Mouse (Mus musculus): ENCODE measurements around the gene Rlbp1.

Gene Rlbp1

DNA sequence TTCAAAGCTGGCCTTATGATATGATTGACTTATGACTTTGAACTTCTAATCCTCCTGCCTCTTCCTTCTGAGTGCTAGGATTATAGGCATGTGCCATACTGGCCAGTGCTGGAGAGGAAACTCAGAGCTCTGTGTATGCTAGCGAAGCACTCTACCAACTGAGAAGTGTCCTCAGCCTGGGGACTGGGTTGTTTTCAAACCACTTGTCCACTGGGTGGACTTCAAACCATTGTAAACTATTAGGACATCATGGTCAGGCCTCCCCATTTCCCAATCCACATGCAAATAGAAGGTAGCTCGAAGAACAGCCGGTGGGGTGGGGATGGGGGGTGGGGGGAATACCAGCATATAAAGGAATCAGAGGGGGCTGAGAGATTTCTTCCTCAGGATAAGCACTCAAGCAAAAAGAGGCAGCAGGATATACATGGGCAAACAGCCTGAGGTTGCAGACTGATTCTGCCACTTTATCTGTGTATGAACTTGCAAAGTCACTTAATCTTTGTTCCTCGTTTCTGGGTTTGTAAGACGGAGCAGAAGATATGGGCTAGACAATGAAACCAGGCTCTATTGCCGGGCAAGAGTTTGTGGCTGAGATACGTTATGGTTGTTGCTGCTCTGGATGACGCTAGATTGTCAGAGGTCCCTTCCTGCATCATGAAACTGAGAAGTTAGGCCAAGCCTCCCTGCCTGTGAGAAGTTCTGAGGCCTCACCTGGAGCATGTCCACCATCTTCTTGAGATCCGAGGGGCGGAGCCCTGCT is 10.2 kb downstream of the Rlbp1 start:
- no peak for DNase-seq (ENCODE audit: low read depth, low spot score)

DNA sequence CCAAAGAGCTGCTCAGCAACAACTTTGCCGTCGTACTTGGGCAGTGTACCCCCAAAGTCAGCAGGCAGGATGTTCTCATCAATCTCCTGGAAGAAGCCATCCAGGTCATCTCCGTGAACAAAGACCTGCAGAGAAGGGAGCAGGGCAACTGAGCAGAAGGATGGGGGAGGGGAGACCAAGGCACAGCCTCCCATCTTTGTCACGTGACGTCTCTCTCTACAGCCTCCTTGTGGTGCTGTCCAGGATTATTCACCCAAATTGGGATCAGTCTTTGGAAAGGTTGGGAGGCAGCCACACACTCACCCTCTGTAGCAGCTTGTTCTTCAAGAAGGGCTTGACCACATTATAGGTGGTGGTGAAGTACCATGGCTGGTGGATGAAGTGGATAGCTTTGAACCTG is 11.3 kb downstream of the Rlbp1 start:
- peak; percentile 84 for DNase-seq (ENCODE audit: low read depth, low spot score)

- no peak for DNase-seq (ENCODE audit: low read depth, low spot score)
Observed at GRCm38 (mm10) chr7:79374017-79374416, 12.8 kb downstream of the Rlbp1 start.

GRCm38 (mm10) chr7:79371321-79371879 is 15.4 kb downstream of the Rlbp1 start:
- DNase-seq (ENCODE audit: low read depth, low spot score), result peak; percentile 87

DNA sequence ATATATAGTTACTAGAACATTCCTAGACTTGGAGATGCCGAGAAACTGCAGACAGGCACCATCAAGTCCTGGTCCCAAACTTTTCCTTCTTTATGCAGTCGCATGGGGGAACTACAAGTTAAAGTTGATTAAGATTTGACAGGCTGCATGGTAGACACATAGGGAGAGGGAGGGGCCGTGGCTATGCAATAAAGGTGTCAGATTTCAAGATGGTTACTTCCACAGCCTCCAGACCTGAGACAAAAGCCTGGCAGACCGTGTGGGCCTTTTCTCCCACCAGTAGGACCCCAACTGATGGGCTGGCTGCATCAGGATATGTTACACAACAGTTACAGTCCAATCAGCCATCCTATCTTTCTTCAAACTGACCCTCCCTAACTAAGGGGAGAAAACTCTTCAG is 17.4 kb downstream of the Rlbp1 start:
- DNase-seq (ENCODE audit: low read depth, low spot score), result peak; percentile 63

- DNase-seq (ENCODE audit: low read depth, low spot score), result no peak
Observed at GRCm38 (mm10) chr7:79368664-79369063, 18.2 kb downstream of the Rlbp1 start.

- peak; percentile 53 for DNase-seq (ENCODE audit: low read depth, low spot score)
Observed at GRCm38 (mm10) chr7:79363370-79364043, 23.3 kb downstream of the Rlbp1 start.

GRCm38 (mm10) chr7:79362830-79363229 is 24.0 kb downstream of the Rlbp1 start:
- no peak for DNase-seq (ENCODE audit: low read depth, low spot score)

GRCm38 (mm10) chr7:79362208-79362607 is 24.6 kb downstream of the Rlbp1 start:
- DNase-seq (ENCODE audit: low read depth, low spot score), result no peak

DNA sequence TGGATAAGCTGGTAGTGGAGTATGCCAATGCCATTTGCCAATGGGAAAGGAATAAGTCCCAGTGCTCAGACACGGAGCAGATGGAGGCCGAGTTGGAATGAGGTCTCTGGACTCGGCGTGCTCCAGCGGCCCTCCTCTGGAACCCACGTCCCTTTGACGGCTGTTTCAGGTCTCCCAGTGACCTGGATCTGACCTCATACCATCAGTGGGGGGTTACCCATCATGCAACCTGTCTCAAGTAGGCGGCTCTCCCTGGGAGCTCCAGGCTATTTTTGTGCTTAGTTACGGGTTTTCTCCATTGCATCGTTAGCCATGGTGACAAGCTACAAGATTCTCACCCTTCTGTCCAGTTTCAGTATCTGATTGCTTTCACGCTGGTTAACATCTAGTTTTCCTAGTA is 26.8 kb downstream of the Rlbp1 start:
- DNase-seq (ENCODE audit: low read depth, low spot score), result peak; percentile 61

GRCm38 (mm10) chr7:79359183-79359435 is 27.7 kb downstream of the Rlbp1 start:
- DNase-seq (ENCODE audit: low read depth, low spot score), result no peak

- no peak for DNase-seq (ENCODE audit: low read depth, low spot score)
Observed at GRCm38 (mm10) chr7:79358350-79359182, 28.3 kb downstream of the Rlbp1 start.

DNA sequence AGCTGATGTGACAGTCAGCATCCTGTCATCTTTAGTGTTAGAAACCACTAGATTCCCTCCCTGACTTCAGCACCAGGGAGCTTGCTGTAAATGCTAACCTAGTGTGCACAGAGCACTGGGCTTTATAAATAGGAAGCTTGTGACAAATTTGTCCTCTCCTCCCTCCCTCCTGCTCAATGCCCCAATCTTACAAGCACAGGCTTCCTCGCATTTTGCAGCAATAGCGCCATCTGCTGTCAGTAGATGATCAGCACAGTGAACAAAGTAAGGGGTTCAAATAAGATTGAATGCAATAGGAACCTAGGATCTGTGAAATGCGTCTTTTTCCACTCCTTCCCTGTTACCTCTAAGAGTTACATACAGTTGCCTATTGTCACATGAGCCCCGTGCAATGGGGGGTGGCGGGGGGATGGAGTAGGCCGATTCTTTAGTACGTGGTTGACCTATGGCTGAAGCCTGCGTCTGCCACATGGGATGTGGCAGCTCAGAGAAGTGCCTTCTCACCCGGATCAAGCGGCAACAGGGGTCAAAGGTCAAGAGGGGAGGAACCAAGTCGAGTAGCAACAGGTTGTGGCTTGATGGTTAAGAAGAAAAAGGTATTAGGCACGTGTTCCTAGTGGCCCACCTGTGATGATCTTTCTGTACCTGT is 37.0 kb downstream of the Rlbp1 start:
- peak; percentile 81 for DNase-seq (ENCODE audit: low read depth, low spot score)

DNA sequence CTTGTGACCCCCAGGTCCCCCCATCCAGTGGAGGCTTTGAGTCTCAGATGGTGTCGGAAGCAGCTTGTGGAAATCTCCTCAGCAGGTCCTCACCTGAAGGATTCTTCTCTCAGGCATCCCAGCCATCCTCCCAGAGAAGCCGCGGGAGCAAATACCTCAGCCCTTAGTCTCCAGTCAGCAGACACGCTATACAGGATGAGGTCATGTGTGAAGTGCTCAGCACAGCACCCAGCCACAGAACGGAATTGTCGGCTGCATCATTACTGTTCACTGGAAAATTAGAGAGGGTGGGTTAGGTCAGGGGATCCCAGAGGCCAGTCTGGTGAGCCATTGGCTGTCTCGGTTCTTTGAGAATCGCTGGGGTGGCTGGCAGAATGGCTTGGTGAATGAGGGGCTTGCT is 38.0 kb downstream of the Rlbp1 start:
- DNase-seq (ENCODE audit: low read depth, low spot score), result no peak

DNA sequence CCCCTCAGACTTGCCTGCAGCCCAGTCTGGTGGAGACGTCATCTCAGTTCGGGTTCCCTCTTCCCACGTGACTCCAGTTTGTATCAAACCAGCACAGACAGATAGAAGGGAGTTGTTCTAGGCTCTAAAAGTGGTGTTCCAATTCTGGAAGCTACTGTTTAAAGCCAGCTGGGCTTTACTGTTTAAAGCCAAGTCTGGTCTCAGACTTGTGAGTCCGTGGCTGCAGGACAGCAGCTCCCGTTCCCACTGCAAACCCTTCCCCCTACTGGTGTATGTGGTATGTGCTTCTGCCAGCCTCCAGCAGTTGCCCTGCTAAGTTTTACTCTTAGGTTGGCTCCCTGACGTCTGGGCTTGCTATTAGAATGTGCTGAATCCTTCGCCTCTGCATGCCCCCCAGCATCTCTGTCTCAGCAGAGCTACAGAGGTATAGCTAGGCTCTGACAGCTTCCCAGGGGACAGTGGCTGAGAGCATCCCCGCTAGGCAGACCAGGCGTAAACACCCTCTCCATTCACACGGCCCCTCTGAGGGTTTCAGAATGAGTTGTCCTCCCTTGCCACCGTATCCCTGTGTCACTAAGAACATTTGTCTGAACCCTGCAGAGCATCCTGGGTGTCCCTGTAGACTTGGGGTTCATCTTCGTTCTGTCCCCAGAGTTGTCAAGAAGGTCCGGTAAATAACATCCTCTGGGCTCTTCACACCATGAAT is 39.6 kb downstream of the Rlbp1 start:
- no peak for DNase-seq (ENCODE audit: low read depth, low spot score)

GRCm38 (mm10) chr7:79346555-79347075 is 40.2 kb downstream of the Rlbp1 start:
- peak; percentile 60 for DNase-seq (ENCODE audit: low read depth, low spot score)

DNA sequence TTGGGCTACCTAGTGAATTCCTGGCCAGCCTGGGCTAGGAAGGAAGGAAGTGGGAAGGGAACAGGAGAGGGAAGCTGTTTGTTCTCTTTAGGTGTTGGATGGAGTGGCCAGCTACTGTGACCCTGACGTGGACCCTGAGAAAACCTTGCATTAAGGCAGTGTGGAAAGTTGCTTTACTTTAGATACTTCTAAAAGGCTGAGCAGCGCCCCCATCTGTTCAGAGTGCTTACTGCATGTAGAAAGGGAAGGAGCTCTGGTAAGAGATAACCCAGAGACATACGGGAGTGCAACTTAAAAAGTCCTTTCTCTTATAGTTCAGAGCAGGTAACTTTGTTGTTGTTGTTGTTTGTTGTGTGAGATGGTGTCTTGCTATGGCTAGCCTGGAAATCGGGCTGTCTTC is 40.9 kb downstream of the Rlbp1 start:
- DNase-seq (ENCODE audit: low read depth, low spot score), result peak; percentile 80

DNA sequence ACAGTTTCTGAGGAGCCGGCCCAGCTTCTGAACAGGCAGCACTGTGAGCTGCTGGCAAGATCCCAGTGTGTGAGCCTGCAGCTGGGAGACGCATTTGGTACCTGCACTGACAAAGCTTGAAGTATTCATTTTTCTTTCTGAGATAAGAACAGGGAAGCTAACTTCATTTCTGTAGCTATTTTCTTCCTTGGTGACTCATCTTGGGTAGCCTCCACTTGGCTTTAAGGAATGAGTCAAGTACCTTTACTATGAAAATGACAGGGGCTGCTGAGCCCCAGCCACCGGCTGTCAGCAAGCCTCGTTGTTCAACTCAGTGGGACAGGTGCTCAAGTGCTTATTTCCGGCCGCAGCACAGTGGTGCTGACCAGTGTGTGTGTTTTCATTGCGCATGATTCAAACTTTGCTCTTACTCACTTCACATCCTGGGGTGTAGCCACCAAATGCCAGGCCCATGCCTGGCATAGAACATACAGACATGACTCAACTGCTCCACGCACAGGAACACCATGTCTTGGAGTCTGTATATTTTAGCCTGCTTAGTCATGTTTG is 50.4 kb downstream of the Rlbp1 start:
- no peak for DNase-seq (ENCODE audit: low read depth, low spot score)

DNA sequence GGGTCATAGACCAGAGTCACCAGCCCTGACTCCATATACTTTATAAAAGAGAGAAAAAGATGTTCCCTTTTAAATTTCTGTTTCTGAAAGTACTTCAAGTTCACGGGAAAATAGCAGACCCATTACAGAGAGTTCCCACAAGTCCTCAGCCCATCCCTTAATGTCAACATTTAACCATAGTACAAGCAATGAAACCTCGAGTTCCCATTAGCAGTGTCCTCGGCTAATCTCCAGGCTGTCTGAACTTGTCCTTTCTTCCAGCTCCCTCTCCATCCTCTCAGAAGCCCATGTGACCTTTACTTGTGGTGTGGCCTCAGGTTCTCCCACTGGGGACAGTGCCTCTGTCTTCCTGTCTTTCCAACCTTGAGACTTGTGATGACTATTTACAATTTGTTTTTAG is 53.4 kb downstream of the Rlbp1 start:
- DNase-seq (ENCODE audit: low read depth, low spot score), result no peak

DNA sequence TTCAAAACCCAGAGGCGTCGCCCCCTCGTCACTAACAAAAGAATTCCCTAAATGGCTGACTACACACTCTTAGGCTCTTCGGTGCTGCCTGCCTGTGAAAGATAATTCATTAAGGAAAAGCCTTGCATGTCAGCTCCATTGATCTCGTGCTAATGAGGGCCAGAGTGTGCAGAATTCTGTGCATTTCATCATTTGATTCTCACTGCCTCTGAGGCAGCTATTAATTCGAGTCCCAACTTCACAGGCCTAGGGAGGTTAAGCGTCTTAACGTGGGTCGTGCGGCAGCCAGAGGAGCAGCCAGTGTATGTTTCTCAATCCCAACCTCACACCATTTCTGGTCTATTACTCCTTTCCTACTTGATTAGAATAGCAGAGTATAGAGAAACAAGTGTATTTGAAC is 55.7 kb downstream of the Rlbp1 start:
- no peak for DNase-seq (ENCODE audit: low read depth, low spot score)

- DNase-seq (ENCODE audit: low read depth, low spot score), result no peak
Observed at GRCm38 (mm10) chr7:79328769-79329168, 58.1 kb downstream of the Rlbp1 start.

Data from R1 (cell line).